Mouse (Mus musculus) MEL (cell line): ENCODE measurements around the gene Srrm2.

Experiments
- CHD1 ChIP-seq: IDR thresholded peaks from 2 replicates; pipeline ENCODE4 v1.6.1; 2012; ENCODE audit warnings: low read depth, mild to moderate bottlenecking, inconsistent platforms, low read length, improper control_type of control experiment
- CTCF ChIP-seq, 3 experiments: IDR thresholded peaks in 2 of 3; conservative IDR thresholded peaks in 1 of 3; 2 replicates each; pipeline ENCODE4 v1.5.1; 2011 to 2012; ENCODE audit warnings: low read length in 3 of 3, low read depth in 2 of 3, mild to moderate bottlenecking in 2 of 3, improper control_type of control experiment in 1 of 3, inconsistent platforms in 1 of 3, mixed read lengths in 1 of 3, moderate library complexity in 1 of 3; ENCODE audit not compliant: control insufficient read depth in 1 of 3, insufficient read depth in 1 of 3, poor library complexity in 1 of 3, severe bottlenecking in 1 of 3
- ETS1 ChIP-seq: IDR thresholded peaks from 2 replicates; pipeline ENCODE4 v1.6.1; 2012; ENCODE audit warnings: low read depth, mild to moderate bottlenecking, inconsistent platforms, low read length, improper control_type of control experiment, moderate library complexity
- GABPA ChIP-seq: IDR thresholded peaks from 2 replicates; pipeline ENCODE4 v1.6.1; 2012; ENCODE audit warnings: low read depth, mild to moderate bottlenecking, inconsistent platforms, low read length, improper control_type of control experiment, moderate library complexity
- JUND ChIP-seq: IDR thresholded peaks from 2 replicates; pipeline ENCODE4 v1.6.1; 2011; ENCODE audit warnings: low read depth, mild to moderate bottlenecking, improper control_type of control experiment, low read length
- MXI1 ChIP-seq: IDR thresholded peaks from 2 replicates; pipeline ENCODE4 v1.6.1; 2011; ENCODE audit warnings: mild to moderate bottlenecking, low read depth, low read length, improper control_type of control experiment
- NRF1 ChIP-seq: IDR thresholded peaks from 2 replicates; pipeline ENCODE4 v1.6.1; 2014; ENCODE audit warnings: low read depth, mild to moderate bottlenecking, inconsistent platforms, low read length, improper control_type of control experiment, moderate library complexity; ENCODE audit not compliant: poor library complexity, insufficient read depth, severe bottlenecking
- POLR2A ChIP-seq, 2 experiments: IDR thresholded peaks; 2 replicates each; pipeline ENCODE4 v1.6.1; 2011 to 2012; ENCODE audit warnings: low read length in 2 of 2, mild to moderate bottlenecking in 2 of 2, control low read depth in 1 of 2, improper control_type of control experiment in 1 of 2, low read depth in 1 of 2, moderate library complexity in 1 of 2; ENCODE audit not compliant: control insufficient read depth in 1 of 2, insufficient read depth in 1 of 2, poor library complexity in 1 of 2
- POLR2AphosphoS2 ChIP-seq: IDR thresholded peaks from 2 replicates; pipeline ENCODE4 v1.6.1; 2011; ENCODE audit warnings: low read length, improper control_type of control experiment
- POLR2AphosphoS5 ChIP-seq: IDR thresholded peaks from 2 replicates; pipeline ENCODE4 v1.6.1; 2012; ENCODE audit warnings: low read depth, borderline replicate concordance, mild to moderate bottlenecking, inconsistent platforms, low read length, moderate library complexity, mixed read lengths
- TBP ChIP-seq: IDR thresholded peaks from 2 replicates; pipeline ENCODE4 v1.8.0; 2011; ENCODE audit warnings: low read depth, low read length, improper control_type of control experiment
- ZMIZ1 ChIP-seq: IDR thresholded peaks from 2 replicates; pipeline ENCODE4 v1.6.1; 2012; ENCODE audit warnings: low read depth, mild to moderate bottlenecking, inconsistent platforms, low read length, improper control_type of control experiment, moderate library complexity

DNA sequence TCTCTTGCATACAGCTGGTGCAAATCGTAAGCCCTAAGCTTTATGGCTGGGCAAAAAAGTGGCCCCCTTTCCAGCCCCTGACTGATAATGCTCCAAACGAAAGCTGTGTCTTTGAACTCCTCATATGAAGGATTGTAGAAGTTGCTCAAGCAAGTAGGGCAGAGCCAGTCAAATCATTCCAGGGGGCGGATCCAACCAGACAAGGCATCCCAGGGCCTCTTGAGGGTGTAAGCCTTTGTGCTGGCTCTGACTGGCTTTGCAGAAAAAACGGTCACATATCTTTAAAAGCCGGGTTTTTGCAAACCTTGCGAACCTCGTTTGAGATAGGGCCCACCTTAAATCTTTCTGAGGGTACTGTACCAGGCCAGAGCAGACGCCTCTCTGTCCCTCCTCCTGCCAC is 46.3 kb upstream of the Srrm2 start:
- TF ChIP-seq CHD1 = no peak
- TF ChIP-seq NRF1 = no peak
- TF ChIP-seq CTCF (IDR thresholded peaks at IDR 0.05 in 2 of 3, conservative IDR thresholded peaks at IDR 0.05 in 1 of 3; ENCODE audit: control insufficient read depth in 1 of 3, insufficient read depth in 1 of 3, low read depth in 2 of 3, low read length in 3 of 3, poor library complexity in 1 of 3, severe bottlenecking in 1 of 3) = no peak
- TF ChIP-seq POLR2A (IDR thresholded peaks at IDR 0.05; ENCODE audit: control insufficient read depth in 1 of 2, insufficient read depth in 1 of 2, low read depth in 1 of 2, low read length in 2 of 2, poor library complexity in 1 of 2) = no peak
- no peak for TF ChIP-seq POLR2AphosphoS5
- TF ChIP-seq JUND = no peak
- no peak for TF ChIP-seq TBP
- no peak for TF ChIP-seq MXI1
- no peak for TF ChIP-seq ZMIZ1
- TF ChIP-seq POLR2AphosphoS2 = no peak
- no peak for TF ChIP-seq ETS1
- TF ChIP-seq GABPA = no peak
